Mouse (Mus musculus): ENCODE data around the gene Inha.

Inha gene

GRCm38 (mm10) chr1:75487405-75488161, 19.3 kb upstream of the Inha start:
- in situ Hi-C loops (cut with MboI, MseI): no loop called here

- in situ Hi-C loops (cut with MboI, MseI): loop anchor here (5.0 kb wide), 1 partner anchor 61 kb away; no protein-coding TSS in a partner anchor
These were observed 15.9 kb upstream of the Inha start for GRCm38 (mm10) chr1:75490785-75491551.

- in situ Hi-C loops (cut with MboI, MseI): loop anchor here (5.0 kb wide), 1 partner anchor 60 kb away; no protein-coding TSS in a partner anchor
These were observed 14.2 kb upstream of the Inha start for GRCm38 (mm10) chr1:75492579-75493170.

GRCm38 (mm10) chr1:75494878-75495548, 11.9 kb upstream of the Inha start:
- in situ Hi-C loops (cut with MboI, MseI): loop anchor here (5.0 kb wide), 1 partner anchor 57 kb away; no protein-coding TSS in a partner anchor

GRCm38 (mm10) chr1:75498897-75499296, 8.0 kb upstream of the Inha start:
- in situ Hi-C loops (cut with MboI, MseI): no loop called here

GRCm38 (mm10) chr1:75499441-75499840, 7.4 kb upstream of the Inha start:
- in situ Hi-C loops (cut with MboI, MseI): no loop called here

- in situ Hi-C loops (cut with MboI, MseI): no loop called here
These were observed 5.0 kb upstream of the Inha start for GRCm38 (mm10) chr1:75501905-75502304.

GRCm38 (mm10) chr1:75502945-75503650, 3.8 kb upstream of the Inha start:
- in situ Hi-C loops (cut with MboI, MseI): no loop called here

- in situ Hi-C loops (cut with MboI, MseI): no loop called here
These were observed 3.3 kb upstream of the Inha start for GRCm38 (mm10) chr1:75503651-75503980.

- in situ Hi-C loops (cut with MboI, MseI): no loop called here
These were observed 2.4 kb upstream of the Inha start for GRCm38 (mm10) chr1:75504256-75505045.

- in situ Hi-C loops (cut with MboI, MseI): no loop called here
These were observed 1.5 kb upstream of the Inha start for GRCm38 (mm10) chr1:75505159-75505955.

GRCm38 (mm10) chr1:75505956-75506831, 683 bp upstream of the Inha start, which contains the start of gene Obsl1:
TSS of gene Obsl1 (minus strand) at chr1:75506452.
- in situ Hi-C loops (cut with MboI, MseI): no loop called here

- in situ Hi-C loops (cut with MboI, MseI): no loop called here
These were observed 2.7 kb downstream of the Inha start for GRCm38 (mm10) chr1:75509586-75509985.

- in situ Hi-C loops (cut with MboI, MseI): no loop called here
These were observed 3.3 kb downstream of the Inha start for GRCm38 (mm10) chr1:75510154-75510553.

GRCm38 (mm10) chr1:75511437-75512210, 4.7 kb downstream of the Inha start:
- in situ Hi-C loops (cut with MboI, MseI): no loop called here

- in situ Hi-C loops (cut with MboI, MseI): no loop called here
These were observed 5.7 kb downstream of the Inha start for GRCm38 (mm10) chr1:75512550-75512949.

- in situ Hi-C loops (cut with MboI, MseI): no loop called here
These were observed 10.0 kb downstream of the Inha start for GRCm38 (mm10) chr1:75516703-75517380.

Data from regulatory T cell (primary cell).